Mouse (Mus musculus) cerebellum, adult 9-10 months (tissue): ENCODE data around the gene Znhit3.
"Not testable (repeated sequence)": the region's sequence is repeated elsewhere in the genome, so short reads cannot be mapped to it uniquely, and the experiment has no call there.

Experiments
- DNase-seq: peaks from one replicate; pipeline ENCODE4 v3.0.0; 2022

The Znhit3 gene

GRCm38 (mm10) chr11:84919276-84919675 lies 3.1 kb upstream of the Znhit3 start:
- peak; percentile 38 for DNase-seq

DNA sequence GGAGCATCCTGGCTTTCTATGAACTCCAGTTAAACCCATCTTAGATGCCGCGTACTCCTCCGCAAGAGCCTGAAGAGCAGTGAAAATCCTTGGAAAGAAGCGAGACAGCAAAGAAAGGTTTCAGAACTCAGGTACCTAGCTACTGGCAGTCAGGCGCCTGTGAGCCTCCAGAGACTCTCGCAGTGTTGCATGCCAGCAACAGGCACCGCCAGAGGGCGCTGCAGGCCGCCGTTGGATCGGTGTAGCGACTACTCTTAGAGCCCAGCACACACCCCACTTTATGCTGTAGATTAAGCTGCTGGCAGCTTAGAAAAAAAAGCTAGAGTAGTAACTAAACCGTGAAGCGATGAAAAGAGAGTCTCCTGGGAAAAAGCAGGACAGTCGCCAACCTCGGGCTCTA lies 2.3 kb upstream of the Znhit3 start:
- DNase-seq, result peak; percentile 94

DNA sequence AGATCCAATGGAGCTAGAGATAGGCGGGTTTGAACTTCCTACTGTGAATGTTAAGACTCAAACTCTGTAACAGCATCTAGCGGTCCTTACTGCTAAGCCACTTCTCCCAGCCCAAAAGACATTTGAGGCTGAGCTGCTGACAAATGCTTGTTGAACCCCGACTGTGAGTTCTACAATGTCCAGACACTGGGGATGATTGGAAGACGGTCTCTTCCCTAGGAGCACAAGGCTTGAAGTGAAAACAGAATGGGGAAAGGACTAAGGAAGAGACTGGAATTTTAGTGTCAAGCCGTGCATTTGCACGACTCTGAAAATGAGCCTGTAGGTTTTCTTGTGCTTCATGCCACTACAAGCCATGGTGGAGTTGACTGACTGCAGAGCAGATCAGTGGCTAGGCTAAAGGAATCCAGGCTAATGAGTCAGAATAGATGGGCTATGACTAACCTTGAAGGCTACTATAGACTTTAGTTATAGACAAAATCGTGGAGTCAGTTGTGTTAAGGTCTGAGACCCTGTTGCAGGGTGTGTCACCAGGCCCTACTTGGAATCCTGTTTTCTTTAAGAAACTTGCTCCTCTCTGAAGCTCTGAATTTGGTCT lies 636 bp upstream of the Znhit3 start:
- DNase-seq, result no peak

DNA sequence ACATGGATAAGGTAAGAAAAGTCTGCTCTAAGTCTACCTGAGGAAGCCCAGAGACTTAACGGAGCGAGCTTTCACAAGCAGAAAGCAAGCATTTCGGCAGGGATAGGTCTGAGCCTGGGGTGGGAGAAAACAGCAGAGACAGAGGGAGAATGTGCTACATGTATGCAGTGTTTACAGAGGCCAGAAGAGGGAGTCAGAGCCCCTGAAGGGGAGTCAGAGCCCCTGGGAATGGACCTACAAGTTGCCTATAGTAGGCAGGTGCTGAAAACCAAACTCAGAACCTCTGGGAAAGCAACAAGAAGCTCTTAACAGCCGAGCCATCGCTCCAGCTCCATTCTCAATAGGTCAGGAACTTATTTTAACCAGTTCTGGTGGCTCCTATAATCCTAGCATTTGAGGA lies 1.5 kb downstream of the Znhit3 start:
- DNase-seq, result no peak

- no peak for DNase-seq
Observed at GRCm38 (mm10) chr11:84910411-84910810, 5.8 kb downstream of the Znhit3 start.

GRCm38 (mm10) chr11:84908480-84908879 lies 7.7 kb downstream of the Znhit3 start:
- DNase-seq, result no peak

- DNase-seq, result no peak
Observed at GRCm38 (mm10) chr11:84907081-84907480, 9.1 kb downstream of the Znhit3 start.

GRCm38 (mm10) chr11:84904597-84905144 lies 11.5 kb downstream of the Znhit3 start:
- DNase-seq, result no peak

DNA sequence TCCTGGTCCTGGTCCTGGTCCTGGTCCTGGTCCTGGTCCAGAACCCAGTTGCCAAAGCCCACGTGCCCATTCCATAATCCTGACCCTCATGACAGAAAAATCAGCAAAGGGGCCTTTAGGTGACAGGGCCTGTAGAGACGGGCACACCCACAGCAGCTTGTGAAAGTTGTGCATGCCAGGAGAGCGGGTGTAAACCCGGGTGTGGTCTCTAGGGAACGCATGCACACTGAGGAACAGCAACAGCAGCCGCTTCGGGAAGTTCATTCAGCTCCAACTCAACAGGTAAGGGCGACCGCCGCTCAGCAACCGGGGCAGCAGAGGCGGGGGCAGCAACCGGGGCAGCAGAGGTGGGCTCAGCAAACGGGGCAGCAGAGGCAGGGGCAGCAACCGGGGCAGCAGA lies 23.1 kb downstream of the Znhit3 start:
- DNase-seq, result no peak

GRCm38 (mm10) chr11:84891705-84892104 lies 24.5 kb downstream of the Znhit3 start:
- no peak for DNase-seq

DNA sequence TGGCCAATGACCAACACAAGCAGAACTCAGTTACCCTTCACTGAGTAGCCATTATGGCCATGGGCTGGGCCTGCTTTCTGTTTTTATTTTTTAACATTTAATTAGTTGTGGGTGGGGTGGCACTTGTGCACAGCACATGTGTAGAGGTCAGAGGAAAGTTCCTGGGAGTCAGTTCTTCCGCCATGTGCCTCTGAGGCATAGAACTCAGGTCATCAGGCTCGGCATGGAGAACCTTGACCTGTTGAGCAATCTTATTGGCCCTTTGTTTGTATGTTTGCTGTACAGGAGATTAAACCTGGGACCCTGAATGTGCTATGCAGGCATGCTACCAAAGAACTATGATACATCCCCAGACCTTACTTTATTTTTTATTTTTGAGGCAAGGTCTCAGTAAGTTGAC lies 26.7 kb downstream of the Znhit3 start:
- no peak for DNase-seq

DNA sequence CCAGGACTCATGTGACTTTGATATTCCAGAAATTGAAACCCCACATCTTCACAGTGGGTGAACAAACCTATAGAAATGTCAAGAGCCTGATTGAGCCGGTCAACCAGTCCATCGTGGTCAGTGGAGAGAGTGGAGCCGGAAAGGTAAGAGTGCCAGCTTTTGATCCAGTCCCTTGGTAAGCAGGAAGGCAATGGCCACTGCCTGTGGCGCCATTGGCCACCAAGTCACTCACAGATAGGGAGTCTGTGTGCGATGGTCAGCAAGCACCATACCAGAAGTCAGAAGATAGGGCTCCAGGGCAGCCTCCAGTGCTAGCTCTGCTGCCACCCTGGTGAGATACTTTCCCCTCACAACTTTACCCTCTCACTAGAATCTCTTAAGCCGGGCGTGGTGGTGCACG lies 28.1 kb downstream of the Znhit3 start:
- no peak for DNase-seq

DNA sequence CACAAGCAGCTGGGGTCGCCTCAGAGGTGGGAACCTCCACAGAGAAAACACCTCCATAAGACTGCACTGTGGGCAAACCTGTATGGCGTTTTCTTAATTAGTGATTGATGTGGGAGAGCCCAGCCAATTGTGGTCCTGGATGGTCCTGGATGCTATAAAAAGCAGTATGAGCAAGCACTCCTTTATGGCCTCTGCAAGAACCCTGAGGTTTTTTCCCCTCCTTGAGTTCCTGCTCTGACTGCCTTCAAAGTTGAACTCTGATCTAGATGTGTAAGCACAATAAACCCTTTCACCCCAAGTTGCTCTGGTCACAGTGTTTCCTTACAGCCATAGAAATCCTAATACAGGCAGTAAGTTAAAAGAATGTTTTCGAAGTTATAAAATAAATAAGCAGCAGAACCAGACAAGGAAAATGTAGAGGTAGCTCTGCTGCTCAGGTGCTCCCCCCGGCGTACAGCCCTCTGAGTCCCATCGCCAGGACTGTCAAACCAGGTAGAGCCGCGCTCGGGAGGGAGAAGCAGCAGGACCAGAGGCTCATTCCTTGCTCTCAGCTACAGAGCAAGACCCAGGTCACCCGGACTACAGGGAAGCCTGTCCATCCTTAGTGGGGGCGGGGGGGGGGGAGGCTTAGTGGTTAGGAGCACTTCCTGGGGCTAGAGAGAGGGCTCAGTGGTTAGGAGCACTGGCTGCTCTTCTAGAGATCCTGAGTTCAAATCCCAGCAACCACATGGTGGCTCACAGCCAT lies 29.2 kb downstream of the Znhit3 start:
- DNase-seq, result no peak

DNA sequence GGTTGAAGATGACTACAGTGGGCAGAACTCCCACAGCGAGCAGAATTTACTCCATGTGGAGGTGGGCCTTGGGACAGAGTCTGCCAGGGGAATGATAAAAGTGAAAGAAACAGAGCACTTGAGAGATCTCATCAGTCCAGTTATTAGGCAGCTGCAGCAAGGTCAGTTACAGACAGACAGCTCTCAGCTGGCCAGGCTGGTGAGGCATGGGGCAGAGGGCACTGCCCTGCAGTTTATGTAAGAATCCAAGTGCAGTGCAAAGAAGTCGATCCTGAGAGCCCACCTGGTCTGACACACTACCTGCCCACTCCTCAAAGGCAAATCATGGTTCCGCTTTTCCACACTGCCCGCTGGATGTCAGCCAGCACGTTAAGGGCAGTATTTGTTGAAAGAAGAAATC lies 29.9 kb downstream of the Znhit3 start:
- no peak for DNase-seq

DNA sequence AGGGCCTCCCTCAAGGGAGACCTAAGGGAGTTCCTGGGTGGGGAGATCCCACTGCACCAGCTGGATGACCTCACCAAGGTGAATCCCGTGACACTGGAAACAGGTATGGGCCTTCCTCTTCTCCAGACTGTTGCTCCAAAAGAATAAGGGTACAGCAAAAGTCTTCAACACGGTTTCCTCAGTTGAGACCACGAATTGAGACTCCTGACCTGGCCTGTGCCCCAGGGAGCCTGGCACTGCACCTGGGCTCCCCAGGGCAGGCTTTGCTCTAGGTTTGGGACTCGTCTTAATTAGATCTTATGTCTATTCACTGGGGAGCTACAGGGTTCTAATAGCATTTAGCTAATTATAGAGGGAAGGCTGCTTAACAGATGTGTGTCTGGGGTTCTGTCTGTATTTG lies 30.9 kb downstream of the Znhit3 start:
- no peak for DNase-seq

DNA sequence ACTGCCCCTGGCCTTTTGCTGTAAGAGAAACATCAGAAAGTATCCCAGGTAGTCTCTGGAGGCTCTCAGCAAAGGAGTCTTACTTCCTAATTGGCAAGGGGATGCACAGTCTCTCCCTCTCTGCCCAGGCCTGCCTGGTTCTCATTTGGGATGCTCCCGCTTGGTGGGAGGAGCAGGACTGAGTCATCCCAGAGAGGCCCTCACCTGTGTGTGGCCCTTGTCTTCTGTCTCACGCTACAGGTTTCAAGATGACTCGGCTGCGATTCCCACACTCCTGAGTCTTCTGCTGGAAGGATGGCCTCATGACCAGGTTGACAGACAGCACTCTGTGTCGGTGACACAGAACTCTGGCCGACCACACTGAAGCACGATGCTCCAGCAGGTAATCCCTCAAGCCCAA lies 33.8 kb downstream of the Znhit3 start:
- no peak for DNase-seq

GRCm38 (mm10) chr11:84880971-84881370 lies 35.2 kb downstream of the Znhit3 start:
- no peak for DNase-seq

DNA sequence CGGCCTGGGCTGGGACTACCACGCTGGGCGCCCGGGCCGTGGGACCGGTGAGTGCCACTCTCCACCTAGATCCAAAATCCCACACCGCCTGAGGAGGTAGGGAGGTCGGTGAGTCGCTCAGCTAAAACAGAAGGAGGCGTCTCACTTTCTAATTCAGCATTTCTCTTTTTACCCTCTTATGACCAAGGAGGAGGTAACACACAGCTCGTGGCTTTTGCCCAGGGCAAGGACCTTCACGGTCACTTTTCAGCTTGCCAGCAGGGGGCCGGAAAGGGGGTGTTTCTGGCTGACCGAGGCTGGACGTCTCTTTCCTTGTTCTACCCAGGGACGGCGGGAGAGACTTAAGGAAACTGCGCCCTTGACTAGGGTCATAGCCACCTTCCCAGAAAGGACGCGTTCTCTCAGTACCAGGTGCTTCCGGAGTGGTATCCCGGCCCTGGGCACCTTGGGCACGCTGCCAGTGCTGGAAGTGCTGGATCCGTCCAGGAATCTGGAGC lies 35.7 kb downstream of the Znhit3 start:
- peak; percentile 67 for DNase-seq

- peak; percentile 72 for DNase-seq
Observed at GRCm38 (mm10) chr11:84879772-84880464, 36.2 kb downstream of the Znhit3 start, which contains the start of the genes Myo19 and Pigw. TSS of gene Myo19 (plus strand) at chr11:84880148. TSS of gene Pigw (minus strand) at chr11:84880285.

DNA sequence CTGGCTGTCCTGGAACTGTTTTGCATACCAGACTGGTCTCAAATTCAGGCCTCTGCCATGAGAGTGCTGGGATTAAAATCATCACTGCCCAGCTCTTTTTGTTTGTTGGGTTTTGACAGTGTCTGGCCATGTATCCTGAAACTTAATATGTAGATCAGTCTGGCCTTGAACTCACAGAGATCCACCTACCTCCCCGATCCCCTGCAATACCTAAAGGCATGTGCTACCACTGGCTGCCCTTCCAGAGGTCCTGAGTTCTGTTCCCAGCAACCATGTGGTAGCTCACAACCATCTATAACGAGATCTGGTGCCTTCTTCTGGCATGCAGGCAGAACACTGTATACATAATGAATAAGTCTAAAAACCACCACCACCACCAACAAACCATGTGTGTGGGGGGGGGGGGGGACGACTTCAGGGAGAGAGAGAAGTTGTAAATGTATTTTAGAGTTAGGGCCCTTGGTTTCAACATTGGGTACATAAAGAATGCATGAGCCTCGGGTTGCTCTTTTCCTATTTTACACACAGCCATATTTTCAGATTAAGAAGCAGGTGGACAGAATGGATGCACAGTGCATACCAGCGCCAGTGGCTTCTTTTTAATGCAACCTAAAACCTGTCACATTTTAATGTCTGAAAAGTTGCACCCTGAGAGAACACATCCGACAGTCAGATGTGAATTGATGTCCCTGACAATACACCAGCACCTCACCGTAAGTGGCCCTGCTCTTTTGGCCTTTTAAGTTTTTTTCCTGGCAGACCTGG lies 37.0 kb downstream of the Znhit3 start:
- DNase-seq, result no peak

DNA sequence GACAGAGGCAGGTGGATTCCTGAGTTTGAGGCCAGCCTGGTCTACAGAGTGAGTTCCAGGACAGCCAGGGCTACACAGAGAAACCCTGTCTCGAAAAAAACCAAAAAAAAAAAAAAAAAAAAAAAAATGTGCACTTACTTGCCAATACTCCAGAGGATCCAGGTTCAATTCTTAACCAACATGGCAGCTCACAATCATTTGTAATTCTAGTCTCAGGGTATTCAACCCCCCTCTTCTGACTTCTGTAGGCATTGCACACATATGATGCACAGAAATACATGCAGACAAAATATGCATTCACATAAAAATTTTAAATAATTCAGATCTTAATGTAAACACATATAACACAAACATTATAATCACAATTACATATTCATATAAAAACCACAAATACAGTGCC lies 40.1 kb downstream of the Znhit3 start:
- not testable (repeated sequence) for DNase-seq

GRCm38 (mm10) chr11:84873042-84873833 lies 42.9 kb downstream of the Znhit3 start:
- DNase-seq, result no peak
